28 mouse cellular contexts compared by ENCODE assay signal in genomic region chr5:147054747-147055270, GRCm38 (mm10). TPM values are rescaled to one million over a fixed set of nuclear protein-coding genes. Genes with fewer than 3 reads are reported as not detected.
A peak's percentile ranks its signal among the peaks of the same experiment; 100 is the strongest.
DNase-seq lines count a peak whose midpoint lies in the region; ATAC-seq and TF ChIP-seq lines count a peak whose summit lies in the region.
"Had no signal": no experiment of that assay in that cellular context is flagged by ENCODE, and none has a peak within 500 bp of the region (broad histone marks: within the 10 kb centered on the region; RNA-seq: fewer than 3 reads in every experiment).

No protein-coding gene starts in this region.

- no peak for TF ChIP-seq POLR2A in MEL (IDR thresholded peaks at IDR 0.05; ENCODE audit: control insufficient read depth in 1 of 2, insufficient read depth in 1 of 2, low read depth in 1 of 2, low read length in 2 of 2, poor library complexity in 1 of 2)

- peak in 1 of 2 experiments; percentile 26; a peak in 1 of 4 replicates for TF ChIP-seq EP300 in MEL (IDR thresholded peaks at IDR 0.05; ENCODE audit: low read depth in 1 of 2, low read length in 2 of 2)
- no peak for TF ChIP-seq EP300 in liver, postnatal 0 days (IDR thresholded peaks at IDR 0.05; ENCODE audit: low read depth)

- H3K27ac ChIP-seq in layer of hippocampus, adult 2 months = peak overlapping the region; percentile 58
- no peak overlapping the region for H3K27ac ChIP-seq in MEL (ENCODE audit: control insufficient read depth, low read depth, low read length)
- H3K27ac ChIP-seq in liver, postnatal 0 days (ENCODE audit: low read depth) = no peak overlapping the region
- no peak overlapping the region for H3K27ac ChIP-seq in hindbrain, postnatal 0 days
- H3K27ac ChIP-seq: embryonic facial prominence, embryonic 10.5 days; hindbrain, embryonic 10.5 days; kidney, embryonic 15.5 days; limb, embryonic 10.5 days; liver, embryonic 15.5 days; midbrain, embryonic 12.5 days; neural tube, embryonic 12.5 days had no signal

- no peak overlapping the region for H3K4me3 ChIP-seq in layer of hippocampus, adult 2 months
- H3K4me3 ChIP-seq in MEL (ENCODE audit: control insufficient read depth in 1 of 2, insufficient read depth in 1 of 2, low read depth in 2 of 2, low read length in 2 of 2) = no peak overlapping the region
- H3K4me3 ChIP-seq in liver, postnatal 0 days (ENCODE audit: low read depth, low read length) = no peak overlapping the region
- no peak overlapping the region for H3K4me3 ChIP-seq in hindbrain, postnatal 0 days (ENCODE audit: low read length)
- H3K4me3 ChIP-seq: embryonic facial prominence, embryonic 10.5 days; heart, embryonic 12.5 days; hindbrain, embryonic 10.5 days; kidney, embryonic 15.5 days; limb, embryonic 10.5 days; liver, embryonic 15.5 days; midbrain, embryonic 12.5 days; neural tube, embryonic 12.5 days had no signal

- intact Hi-C loops in gastrocnemius, postnatal 14 days (cut with DNase I; ENCODE audit: low total_unique reads) = no loop called here

- no peak overlapping the region for H3K9ac ChIP-seq in MEL (ENCODE audit: control insufficient read depth, low read depth, low read length, poor library complexity, severe bottlenecking)
- no peak overlapping the region for H3K9ac ChIP-seq in liver, postnatal 0 days (replicated peaks)
- H3K9ac ChIP-seq in hindbrain, postnatal 0 days (replicated peaks; ENCODE audit: low read length) = no peak overlapping the region
- H3K9ac ChIP-seq: heart, embryonic 12.5 days; kidney, embryonic 15.5 days; liver, embryonic 15.5 days; midbrain, embryonic 12.5 days; neural tube, embryonic 12.5 days had no signal

- H3K9me3 ChIP-seq in MEL (replicated peaks; ENCODE audit: insufficient read depth, low read length) = no peaks in the 10 kb centered on the region
- no peaks in the 10 kb centered on the region for H3K9me3 ChIP-seq in liver, postnatal 0 days (ENCODE audit: low read length)
- no peaks in the 10 kb centered on the region for H3K9me3 ChIP-seq in hindbrain, postnatal 0 days (ENCODE audit: low read length)
- H3K9me3 ChIP-seq: embryonic facial prominence, embryonic 10.5 days; heart, embryonic 12.5 days; hindbrain, embryonic 10.5 days; kidney, embryonic 15.5 days; limb, embryonic 10.5 days; liver, embryonic 15.5 days; midbrain, embryonic 12.5 days; neural tube, embryonic 12.5 days had no signal

- peak; percentile 29 for ATAC-seq in liver, postnatal 0 days
- ATAC-seq in hindbrain, postnatal 0 days = no peak
- ATAC-seq: hindbrain, embryonic 16.5 days; intestine, postnatal 0 days had no signal

- no peak for TF ChIP-seq CTCF in layer of hippocampus, adult 2 months (conservative IDR thresholded peaks at IDR 0.05)
- no peak for TF ChIP-seq CTCF in MEL (IDR thresholded peaks at IDR 0.05 in 2 of 3, conservative IDR thresholded peaks at IDR 0.05 in 1 of 3; ENCODE audit: control insufficient read depth in 1 of 3, insufficient read depth in 1 of 3, low read depth in 2 of 3, low read length in 3 of 3, poor library complexity in 1 of 3, severe bottlenecking in 1 of 3)
- TF ChIP-seq CTCF in liver, postnatal 0 days (IDR thresholded peaks at IDR 0.05; ENCODE audit: low read depth) = no peak
- no peak for TF ChIP-seq CTCF in hindbrain, postnatal 0 days (IDR thresholded peaks at IDR 0.05; ENCODE audit: low read depth)

- H3K4me2 ChIP-seq in liver, postnatal 0 days (ENCODE audit: low read depth, low read length) = no peak overlapping the region
- no peak overlapping the region for H3K4me2 ChIP-seq in hindbrain, postnatal 0 days (ENCODE audit: low read depth, low read length)
- H3K4me2 ChIP-seq: heart, embryonic 12.5 days; kidney, embryonic 15.5 days; liver, embryonic 15.5 days; midbrain, embryonic 12.5 days; neural tube, embryonic 12.5 days had no signal

- no peak for DNase-seq in layer of hippocampus, adult 2 months (ENCODE audit: low spot score in 2 of 2)
- DNase-seq in layer of hippocampus, postnatal 14 days (ENCODE audit: low spot score in 2 of 2) = no peak
- DNase-seq in A20 (ENCODE audit: low read depth, low spot score) = peak; percentile 63
- no peak for DNase-seq in MEL (ENCODE audit: low read depth, low spot score)
- no peak for DNase-seq in liver, postnatal 0 days
- DNase-seq in gastrocnemius, postnatal 14 days = no peak
- no peak for DNase-seq in hindbrain, postnatal 0 days (ENCODE audit: low spot score)
- DNase-seq: adrenal gland, postnatal 10 days; cerebellum, adult 9-11 months; gastrocnemius, postnatal 25 days; heart, adult 18-20 months; heart, postnatal 10 days; kidney, postnatal 4 days; layer of hippocampus, adult 9-11 months; lung, postnatal 10 days; retina, postnatal 1 day; thymus, adult 2 months; thymus, postnatal 4 days had no signal

- WGBS in liver, postnatal 0 days (ENCODE audit: insufficient replicate concordance) = 32% methylated on average over 2 of the region's 2 CpGs
- WGBS in hindbrain, postnatal 0 days = 67% methylated on average over 2 of the region's 2 CpGs

- TF ChIP-seq RAD21 in MEL (IDR thresholded peaks at IDR 0.05; ENCODE audit: low read depth, low read length) = no peak

- H3K79me2 ChIP-seq in MEL (ENCODE audit: control insufficient read depth, insufficient read depth, low read length, poor library complexity) = peaks cover 58% of the 10 kb centered on the region

- peaks cover 3 to 9% of the 10 kb centered on the region in 2 experiments for H3K4me1 ChIP-seq in MEL (ENCODE audit: control insufficient read depth in 1 of 2, insufficient read depth in 2 of 2, low read length in 2 of 2)
- H3K4me1 ChIP-seq in liver, postnatal 0 days (ENCODE audit: insufficient read depth) = peaks cover 59% of the 10 kb centered on the region
- H3K4me1 ChIP-seq in hindbrain, postnatal 0 days (ENCODE audit: insufficient read depth, low read length) = peaks cover 5% of the 10 kb centered on the region; the same call in 1 of the 2 replicates

- H3K27me3 ChIP-seq in MEL (ENCODE audit: control insufficient read depth in 1 of 2, insufficient read depth in 2 of 2, low read length in 2 of 2) = no peaks in the 10 kb centered on the region
- H3K27me3 ChIP-seq in liver, postnatal 0 days (ENCODE audit: insufficient read depth, low read length) = no peaks in the 10 kb centered on the region
- H3K27me3 ChIP-seq in hindbrain, postnatal 0 days (ENCODE audit: insufficient read depth, low read length) = no peaks in the 10 kb centered on the region
- H3K27me3 ChIP-seq: heart, embryonic 12.5 days; kidney, embryonic 15.5 days; liver, embryonic 15.5 days; midbrain, embryonic 12.5 days; neural tube, embryonic 12.5 days had no signal

- H3K36me3 ChIP-seq in MEL (ENCODE audit: control insufficient read depth in 1 of 2, insufficient read depth in 2 of 2, low read length in 2 of 2) = peaks cover 0 to 10% of the 10 kb centered on the region in 2 experiments; a peak in 3 of 4 replicates
- no peaks in the 10 kb centered on the region for H3K36me3 ChIP-seq in liver, postnatal 0 days (replicated peaks; ENCODE audit: insufficient read depth, low read length)
- no peaks in the 10 kb centered on the region for H3K36me3 ChIP-seq in hindbrain, postnatal 0 days (ENCODE audit: insufficient read depth, low read length)
- H3K36me3 ChIP-seq: embryonic facial prominence, embryonic 10.5 days; heart, embryonic 12.5 days; hindbrain, embryonic 10.5 days; kidney, embryonic 15.5 days; limb, embryonic 10.5 days; liver, embryonic 15.5 days; midbrain, embryonic 12.5 days; neural tube, embryonic 12.5 days had no signal

TF ChIP-seq in MEL, 35 proteins besides CTCF, POLR2A, EP300 and RAD21:
- no peak for TF ChIP-seq ELF1 (IDR thresholded peaks at IDR 0.05; ENCODE audit: low read depth, low read length)
- peak; percentile 56 for TF ChIP-seq GATA1 (IDR thresholded peaks at IDR 0.05; ENCODE audit: low read depth, low read length)

RNA-seq across cellular contexts. Expression of gene Lnx2, which starts 21.6 kb away (rescaled TPM):
- total RNA-seq in layer of hippocampus, adult 2 months (2021) = 1 to 10 TPM; 5.5 to 6.6 TPM
- total RNA-seq in layer of hippocampus, postnatal 14 days (2021) = 1 to 10 TPM; 5.2 to 6.1 TPM
- total RNA-seq in MEL (2012; rRNA removed) = 19.4 and 22.0 TPM in 2 replicates
- polyA plus RNA-seq in MEL (2012; ENCODE audit: insufficient read depth in 1 of 2, insufficient read length in 2 of 2, low read depth in 1 of 2, low replicate concordance in 2 of 2, missing spikeins in 1 of 2) = 10 to 100 TPM in 1 of 2 experiments, not detected in 1; 26.1 TPM
- polyA plus RNA-seq in liver, postnatal 0 days (2015; fragmentation: Nextera tagmentation; extraction: Ambion mirVana) = 5.4 and 6.9 TPM in 2 replicates
- 1 to 10 TPM; 5.6 to 5.9 TPM for total RNA-seq in gastrocnemius, postnatal 14 days (2021)
- total RNA-seq in hindbrain, postnatal 0 days (2014; rRNA removed) = 7.4 and 9.7 TPM in 2 replicates
- 3.0 and 3.3 TPM in 2 replicates for polyA plus RNA-seq in hindbrain, postnatal 0 days (2015; fragmentation: Nextera tagmentation; extraction: Ambion mirVana)

RNA-seq across cellular contexts. Expression of gene Polr1d, which starts 22.0 kb away (rescaled TPM):
- 10 to 100 TPM; 63.1 to 69.7 TPM for total RNA-seq in layer of hippocampus, adult 2 months (2021)
- 10 to 100 TPM; 62.4 to 75.0 TPM for total RNA-seq in layer of hippocampus, postnatal 14 days (2021)
- total RNA-seq in MEL (2012; rRNA removed) = 460 and 506 TPM in 2 replicates
- 100 to 1,000 TPM; 185 to 388 TPM for polyA plus RNA-seq in MEL (2012; ENCODE audit: insufficient read depth in 1 of 2, insufficient read length in 2 of 2, low read depth in 1 of 2, low replicate concordance in 2 of 2, missing spikeins in 1 of 2)
- polyA plus RNA-seq in liver, postnatal 0 days (2015; fragmentation: Nextera tagmentation; extraction: Ambion mirVana) = 72.2 and 72.9 TPM in 2 replicates
- 10 to 100 TPM; 87.1 to 94.8 TPM for total RNA-seq in gastrocnemius, postnatal 14 days (2021)
- total RNA-seq in hindbrain, postnatal 0 days (2014; rRNA removed) = 53.7 and 55.0 TPM in 2 replicates
- polyA plus RNA-seq in hindbrain, postnatal 0 days (2015; fragmentation: Nextera tagmentation; extraction: Ambion mirVana) = 103 and 106 TPM in 2 replicates
